Mouse (Mus musculus): Measurements from ENCODE around the gene Osbpl10.

- TF ChIP-seq CTCF (IDR thresholded peaks at IDR 0.05; ENCODE audit: extremely low read depth, insufficient read length, insufficient replicate concordance, low read depth, low read length) (no peak), POLR2A (IDR thresholded peaks at IDR 0.05; ENCODE audit: low read depth, low read length) (no peak)
These were observed 227.8 kb downstream of the Osbpl10 start for GRCm38 (mm10) chr9:115206219-115206618.

Measured in small intestine, adult 2 months (tissue).